Mouse (Mus musculus) Patski (cell line): ENCODE results near the gene Fndc11. TPM values are rescaled to one million over a fixed set of nuclear protein-coding genes. Genes with fewer than 3 reads are reported as not detected.

Experiments used
- ATAC-seq: fragments of 100-300 bp; one replicate; pipeline ENCODE4 v1.8.0; 2021
- CTCF ChIA-PET: fragments of 350-600 bp; sonication (Branson Sonifier 250); formaldehyde crosslinking; loops from one replicate; lab custom pipeline; 2022; ENCODE audit warnings: inconsistent platforms; lab: Charles Lee
- POLR2A ChIA-PET: fragments of 350-600 bp; sonication (Branson Sonifier 250); formaldehyde crosslinking; loops from one replicate; lab custom pipeline; 2022; ENCODE audit warnings: antibody characterized with exemption, inconsistent platforms; lab: Charles Lee
- DNase-seq: peaks from one replicate; pipeline ENCODE4 v3.0.0-alpha.2; 2011; ENCODE audit warnings: low read depth, low spot score
- H3K27me3 ChIP-seq: fragments of 371-371 bp; one replicate; pipeline ENCODE4 v1.5.1; 2021
- CTCF ChIP-seq: fragments of 100-300 bp; IDR thresholded peaks from one replicate; pipeline ENCODE4 v1.5.1; 2021
- in situ Hi-C: fragments of 300-500 bp; cut with MboI; formaldehyde crosslinking; loops from 3 replicates; pipeline ENCODE4 v1.11.1; 2018; ENCODE audit warnings: low pct_unique_long_range_greater_than_20kb, mixed read lengths
- polyA plus RNA-seq: library from polyadenylated mRNA; unstranded; gene quantifications from one replicate; pipeline ENCODE4 v1.2.3, GENCODE M21; 2021

Fndc11 gene
- polyA plus RNA-seq, 1 experiment from 2014 or later, result not detected

DNA sequence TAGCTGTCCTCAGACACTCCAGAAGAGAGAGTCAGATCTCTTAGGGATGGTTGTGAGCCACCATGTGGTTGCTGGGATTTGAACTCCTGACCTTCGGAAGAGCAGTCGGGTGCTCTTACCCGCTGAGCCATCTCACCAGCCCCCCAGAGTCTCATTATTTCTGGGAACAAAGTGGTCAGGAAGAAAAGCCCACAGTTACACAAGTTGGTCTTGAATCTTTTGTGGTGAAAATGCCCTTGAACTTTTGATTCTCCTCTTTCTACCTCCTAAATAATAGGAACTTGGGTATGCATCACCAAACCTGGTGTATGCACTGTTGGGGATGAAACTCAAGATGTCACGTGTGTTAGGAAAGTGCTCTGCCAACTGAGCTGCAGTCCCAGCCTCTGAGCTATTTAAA, 27.9 kb upstream of the Fndc11 start:
- peaks cover under 1% of the 10 kb centered on the region for H3K27me3 ChIP-seq
- in situ Hi-C loops, result no loop called here
- no peak for TF ChIP-seq CTCF
- ChIA-PET POLR2A (no interaction called here), CTCF (interaction anchor here (1.0 to 1.3 kb wide), 2 partner anchors 10 to 14 kb away, joined by 3 read pairs; partner anchors contain the start of gene Ptk6)
- DNase-seq (no peak), ATAC-seq (no peak)

DNA sequence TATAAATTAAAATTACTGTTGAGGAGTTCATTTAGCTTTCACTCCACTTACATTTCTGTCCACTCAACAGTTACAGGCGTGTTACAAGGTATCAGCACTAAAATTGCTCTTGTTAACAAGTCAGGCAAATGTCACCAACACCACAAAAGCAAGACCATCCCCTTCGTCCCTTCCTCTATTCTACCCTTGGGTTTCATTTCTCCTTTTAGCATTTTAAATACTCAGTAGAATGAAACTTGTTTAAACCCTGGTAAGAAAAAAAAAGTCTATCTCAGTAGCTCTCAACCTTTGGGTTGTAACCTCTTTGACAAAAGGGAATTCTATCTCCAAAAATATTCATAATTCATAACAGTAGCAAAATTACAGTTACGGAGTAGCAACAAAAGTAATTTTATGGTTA, 26.8 kb upstream of the Fndc11 start:
- ATAC-seq (no peak), DNase-seq (no peak)
- peaks cover 8% of the 10 kb centered on the region for H3K27me3 ChIP-seq
- TF ChIP-seq CTCF, result no peak
- CTCF ChIA-PET, result no interaction called here
- POLR2A ChIA-PET, result no interaction called here
- in situ Hi-C loops, result no loop called here

- no peak for TF ChIP-seq CTCF
- DNase-seq, result no peak
- in situ Hi-C loops, result no loop called here
- peaks cover 20% of the 10 kb centered on the region for H3K27me3 ChIP-seq
- POLR2A ChIA-PET, result no interaction called here
- no peak for ATAC-seq
- CTCF ChIA-PET, result no interaction called here
These were observed 23.0 kb upstream of the Fndc11 start for GRCm38 (mm10) chr2:181196628-181197300.

- ATAC-seq, result no peak
- in situ Hi-C loops, result no loop called here
- H3K27me3 ChIP-seq, result peaks cover 32% of the 10 kb centered on the region
- ChIA-PET POLR2A (interaction anchor here (0.6 kb wide), 1 partner anchor 94 kb away, joined by 3 read pairs; no protein-coding TSS in a partner anchor), CTCF (interaction anchor here (1.9 kb wide), 1 partner anchor 15 kb away, joined by 4 read pairs; the partner anchor contains the start of gene Ppdpf)
- TF ChIP-seq CTCF, result no peak
- no peak for DNase-seq
These were observed 18.2 kb upstream of the Fndc11 start for GRCm38 (mm10) chr2:181201606-181202005.

DNA sequence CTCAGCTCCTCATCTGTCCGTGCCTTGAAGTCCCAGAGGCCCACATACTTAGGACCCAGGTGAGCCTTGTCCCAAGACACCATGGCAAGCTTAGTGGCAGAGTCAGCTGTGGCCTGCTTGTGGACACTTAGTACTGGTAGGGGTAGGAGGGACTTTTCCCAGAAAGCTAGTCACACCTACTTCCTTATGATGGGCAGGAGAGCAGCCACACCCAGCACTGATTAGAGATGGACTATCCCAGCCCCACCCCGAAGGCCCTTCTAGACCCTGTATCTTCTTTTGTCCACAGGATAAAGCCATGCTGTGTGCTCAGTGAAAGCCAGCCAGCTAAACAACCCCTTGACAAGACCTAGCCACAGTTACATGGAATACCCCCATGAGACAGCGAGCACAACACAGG, 17.4 kb upstream of the Fndc11 start, which contains the start of gene Ptk6:
Gene Ptk6, minus strand, starts transcription at position 368 of the 400 bp plus-strand sequence.
- ATAC-seq (no peak), DNase-seq (no peak)
- in situ Hi-C loops, result no loop called here
- no peak for TF ChIP-seq CTCF
- POLR2A ChIA-PET, result interaction anchor here (0.6 kb wide), 1 partner anchor 93 kb away, joined by 3 read pairs; no protein-coding TSS in a partner anchor
- CTCF ChIA-PET, result interaction anchor here (0.9 to 1.9 kb wide), 2 partner anchors 10 to 15 kb away, joined by 3 to 4 read pairs; partner anchors contain the start of gene Ppdpf
- peaks cover 30% of the 10 kb centered on the region for H3K27me3 ChIP-seq

- TF ChIP-seq CTCF, result no peak
- H3K27me3 ChIP-seq, result peaks cover 27% of the 10 kb centered on the region
- DNase-seq (no peak), ATAC-seq (no peak)
- CTCF ChIA-PET, result interaction anchor here (0.9 to 1.9 kb wide), 2 partner anchors 11 to 16 kb away, joined by 3 to 4 read pairs; partner anchors contain the start of gene Ppdpf
- in situ Hi-C loops, result no loop called here
- POLR2A ChIA-PET, result no interaction called here
These were observed 16.9 kb upstream of the Fndc11 start for GRCm38 (mm10) chr2:181202886-181203285.

- ChIA-PET POLR2A (no interaction called here), CTCF (interaction anchor here (1.0 kb wide), 1 partner anchor 14 kb away, joined by 3 read pairs; no protein-coding TSS in a partner anchor)
- no peak for TF ChIP-seq CTCF
- in situ Hi-C loops, result no loop called here
- peaks cover 19% of the 10 kb centered on the region for H3K27me3 ChIP-seq
- no peak for ATAC-seq
- no peak for DNase-seq
These were observed 14.1 kb upstream of the Fndc11 start for GRCm38 (mm10) chr2:181205678-181206077.

DNA sequence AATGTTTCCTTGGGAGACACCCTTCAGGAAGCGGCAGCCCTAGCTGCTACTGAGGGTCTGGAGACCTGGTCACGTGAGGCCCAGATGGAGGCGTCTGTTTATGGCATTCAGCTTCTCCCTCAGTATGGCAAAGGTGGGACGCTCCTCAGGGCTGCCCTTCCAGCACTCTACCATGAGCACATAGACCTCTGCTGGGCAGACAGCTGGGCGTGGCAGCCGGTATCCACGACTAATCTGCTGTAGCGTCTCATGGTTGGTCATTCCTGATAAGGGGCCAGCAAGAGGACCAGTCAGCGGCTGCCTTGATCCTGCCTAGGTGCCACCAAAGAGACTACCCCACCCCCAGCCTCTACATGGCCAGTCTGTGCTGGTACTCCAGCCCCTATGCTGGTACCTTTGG, 13.7 kb upstream of the Fndc11 start:
- ChIA-PET POLR2A (no interaction called here), CTCF (interaction anchor here (1.0 kb wide), 1 partner anchor 14 kb away, joined by 3 read pairs; no protein-coding TSS in a partner anchor)
- in situ Hi-C loops, result no loop called here
- peaks cover 15% of the 10 kb centered on the region for H3K27me3 ChIP-seq
- no peak for DNase-seq
- no peak for ATAC-seq
- no peak for TF ChIP-seq CTCF

DNA sequence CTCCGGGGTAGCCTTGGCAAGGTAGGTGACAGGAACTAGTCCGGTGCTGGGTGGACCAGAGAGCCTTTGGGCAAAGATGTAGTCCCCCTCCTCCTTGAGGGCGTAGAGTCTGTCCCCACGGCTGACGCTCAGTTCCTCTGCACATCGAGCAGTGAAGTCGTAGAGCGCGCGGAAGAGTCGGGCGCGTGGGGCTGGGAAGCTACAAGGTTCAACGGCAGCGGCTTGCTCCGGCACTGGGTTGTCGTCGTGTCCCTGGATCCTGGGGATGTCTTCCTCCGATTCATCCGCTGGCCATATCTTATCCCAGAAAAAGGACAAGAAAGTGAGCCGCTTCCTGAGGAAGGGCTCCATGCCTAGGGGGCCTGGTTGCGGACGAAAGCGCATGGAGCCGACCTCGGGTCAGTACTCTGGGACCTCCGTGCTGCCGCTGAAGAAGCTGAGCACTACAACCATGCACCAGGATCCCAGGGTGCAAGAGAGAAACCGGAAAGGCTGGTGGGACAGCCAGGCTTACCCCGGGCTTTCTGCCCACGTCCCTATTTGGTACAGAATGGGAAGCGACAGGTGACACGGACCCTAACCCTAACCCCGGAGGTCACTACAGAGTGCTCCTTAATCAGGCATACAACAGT, 7.3 kb upstream of the Fndc11 start:
- no peak for DNase-seq
- ATAC-seq, result no peak
- in situ Hi-C loops, result no loop called here
- peaks cover 38% of the 10 kb centered on the region for H3K27me3 ChIP-seq
- TF ChIP-seq CTCF, result no peak
- ChIA-PET CTCF (no interaction called here), POLR2A (no interaction called here)

- in situ Hi-C loops, result no loop called here
- POLR2A ChIA-PET, result no interaction called here
- CTCF ChIA-PET, result no interaction called here
- ATAC-seq (no peak), DNase-seq (no peak)
- H3K27me3 ChIP-seq, result peaks cover 39% of the 10 kb centered on the region
- no peak for TF ChIP-seq CTCF
These were observed 6.8 kb upstream of the Fndc11 start, which contains the start of gene Srms for GRCm38 (mm10) chr2:181213021-181213445. Gene Srms, minus strand, starts transcription at chr2:181213185.

GRCm38 (mm10) chr2:181216037-181216436, 3.8 kb upstream of the Fndc11 start:
- no peak for DNase-seq
- in situ Hi-C loops, result no loop called here
- ATAC-seq, result no peak

More at GRCm38 (mm10) chr2:181216037-181216436, 3.8 kb upstream of the Fndc11 start:
- POLR2A ChIA-PET, result no interaction called here
- H3K27me3 ChIP-seq, result peaks cover 41% of the 10 kb centered on the region
- CTCF ChIA-PET, result no interaction called here
- TF ChIP-seq CTCF, result no peak
